Mouse (Mus musculus) G1E (cell line): ENCODE results near the gene Nacc1.

Experiments used
- CTCF ChIP-seq: IDR thresholded peaks from 2 replicates; pipeline ENCODE4 v1.5.1; 2012; ENCODE audit warnings: low read depth, low read length, inconsistent platforms, mixed read lengths
- POLR2AphosphoS5 ChIP-seq: IDR thresholded peaks from 2 replicates; pipeline ENCODE4 v1.6.1; 2012; ENCODE audit warnings: low read depth, low read length, inconsistent platforms; ENCODE audit not compliant: insufficient replicate concordance

DNA sequence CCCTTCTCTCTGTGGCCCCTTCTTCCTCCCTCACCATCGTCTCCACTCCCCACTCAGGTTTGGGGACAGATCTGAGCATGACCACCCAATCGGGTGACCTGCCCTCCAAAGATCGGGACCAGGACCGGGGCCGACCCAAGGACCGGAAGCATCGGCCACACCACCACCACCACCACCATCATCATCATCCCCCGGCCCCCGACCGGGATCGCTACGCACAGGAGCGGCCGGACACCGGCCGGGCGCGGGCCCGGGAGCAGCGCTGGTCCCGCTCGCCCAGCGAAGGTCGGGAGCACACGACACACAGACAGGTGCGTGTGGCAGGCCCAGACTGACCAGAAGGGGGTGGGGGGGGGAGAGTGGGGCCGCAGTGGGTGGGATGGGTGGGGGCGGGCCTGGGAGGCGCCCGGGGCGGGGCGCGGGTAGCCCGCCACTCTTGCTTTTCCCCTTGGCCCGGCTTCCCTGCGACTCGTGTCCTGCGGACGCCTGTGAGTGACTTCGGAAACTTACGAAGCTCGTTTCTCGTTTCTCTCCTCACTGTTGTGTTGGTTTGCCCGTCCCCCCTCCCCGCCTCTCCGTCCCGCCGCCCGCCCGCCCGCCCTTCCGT, 49.0 kb downstream of the Nacc1 start:
- TF ChIP-seq CTCF (no peak), POLR2AphosphoS5 (no peak)
